Mouse (Mus musculus): ENCODE measurements around the gene Gapdh. TPM values are rescaled to one million over a fixed set of nuclear protein-coding genes. Genes with fewer than 3 reads are reported as not detected.

Gapdh gene
- polyA plus RNA-seq, 1 experiment = 1,160 TPM

- no peak for TF ChIP-seq CTCF (IDR thresholded peaks at IDR 0.05; ENCODE audit: extremely low read depth, insufficient read depth, insufficient read length, insufficient replicate concordance)
- no peak for TF ChIP-seq POLR2A (IDR thresholded peaks at IDR 0.05; ENCODE audit: low read depth, low read length)
- Histone ChIP-seq H3K36me3 (ENCODE audit: control insufficient read depth, insufficient read depth, low read length) (peaks cover 71% of the 10 kb centered on the region), H3K4me1 (ENCODE audit: control insufficient read depth, insufficient read depth, insufficient read length) (no peaks in the 10 kb centered on the region), H3K4me3 (ENCODE audit: extremely low read depth, insufficient read depth, insufficient read length) (no peak overlapping the region), H3K27ac (ENCODE audit: insufficient read depth, low read length) (no peak overlapping the region), H3K27me3 (ENCODE audit: control insufficient read depth, insufficient read depth, low read length) (no peaks in the 10 kb centered on the region)
- DNase-seq (ENCODE audit: low read depth in 1 of 2, low spot score in 2 of 2) = no peak
- 85% methylated on average over 11 of the region's 11 CpGs for WGBS
These were observed 53.7 kb downstream of the Gapdh start for GRCm38 (mm10) chr6:125112553-125112952.

Other genes with a start within 250 kb of the Gapdh start
- 450 and 549 TPM in 2 replicates for gene Ptms, start 246.4 kb downstream of the Gapdh start, polyA plus RNA-seq (2012; rRNA removed)
- 125 and 140 TPM in 2 replicates for gene Mlf2, start 235.1 kb downstream of the Gapdh start, polyA plus RNA-seq (2012; rRNA removed)
- gene Cops7a, start 200.9 kb downstream of the Gapdh start, polyA plus RNA-seq (2012; rRNA removed) = 106 and 116 TPM in 2 replicates
- 3.4 and 5.4 TPM in 2 replicates for gene Pianp, start 169.8 kb downstream of the Gapdh start, polyA plus RNA-seq (2012; rRNA removed)
- gene Zfp384, start 157.3 kb downstream of the Gapdh start, polyA plus RNA-seq (2012; rRNA removed) = 52.2 and 54.3 TPM in 2 replicates
- 31.8 and 36.2 TPM in 2 replicates for gene Ing4, start 126.7 kb downstream of the Gapdh start, polyA plus RNA-seq (2012; rRNA removed)
- gene Acrbp, start 116.8 kb downstream of the Gapdh start, polyA plus RNA-seq (2012; rRNA removed) = 34.4 and 35.8 TPM in 2 replicates
- gene Lpar5, start 98.5 kb downstream of the Gapdh start, polyA plus RNA-seq (2012; rRNA removed) = 62.1 and 64.3 TPM in 2 replicates
- 87.4 and 196 TPM in 2 replicates for gene Chd4, start 70.5 kb downstream of the Gapdh start, polyA plus RNA-seq (2012; rRNA removed)
- 14.0 and 16.2 TPM in 2 replicates for gene Nop2, start 34.6 kb downstream of the Gapdh start, polyA plus RNA-seq (2012; rRNA removed)
- 58.0 and 66.8 TPM in 2 replicates for gene Iffo1, start 21.2 kb downstream of the Gapdh start, polyA plus RNA-seq (2012; rRNA removed)
- gene Ncapd2, start 25.2 kb upstream of the Gapdh start, polyA plus RNA-seq (2012; rRNA removed) = 84.6 and 110 TPM in 2 replicates
- 21.2 and 29.4 TPM in 2 replicates for gene Mrpl51, start 25.3 kb upstream of the Gapdh start, polyA plus RNA-seq (2012; rRNA removed)
- 41.7 and 46.8 TPM in 2 replicates for gene Vamp1, start 49.1 kb upstream of the Gapdh start, polyA plus RNA-seq (2012; rRNA removed)
- gene Tapbpl, start 65.4 kb upstream of the Gapdh start, polyA plus RNA-seq (2012; rRNA removed) = 24.4 and 38.0 TPM in 2 replicates
- gene Cd27, start 70.5 kb upstream of the Gapdh start, polyA plus RNA-seq (2012; rRNA removed) = 87.3 and 98.7 TPM in 2 replicates
- gene Tuba3a, start 119.6 kb upstream of the Gapdh start, polyA plus RNA-seq (2012; rRNA removed) = not detected in 2 replicates
- 22.8 and 24.5 TPM in 2 replicates for gene Ltbr, start 147.4 kb upstream of the Gapdh start, polyA plus RNA-seq (2012; rRNA removed)
- gene Scnn1a, start 154.2 kb upstream of the Gapdh start, polyA plus RNA-seq (2012; rRNA removed) = 1.5 and 2.1 TPM in 2 replicates
- gene Tnfrsf1a, start 182.9 kb upstream of the Gapdh start, polyA plus RNA-seq (2012; rRNA removed) = 51.3 and 63.7 TPM in 2 replicates
- gene Plekhg6, start 214.3 kb upstream of the Gapdh start, polyA plus RNA-seq (2012; rRNA removed) = not detected in 2 replicates

Data from spleen, adult 2 months (tissue).